Mouse (Mus musculus): ENCODE measurements around the gene Sdhc. TPM values are rescaled to one million over a fixed set of nuclear protein-coding genes. Genes with fewer than 3 reads are reported as not detected.

Sdhc gene
- polyA plus RNA-seq, 1 experiment = 4.9 TPM

GRCm38 (mm10) chr1:171189476-171190114 lies 39.2 kb upstream of the Sdhc start:
- peaks cover 66% of the 10 kb centered on the region for H3K27me3 ChIP-seq (ENCODE audit: control insufficient read depth)
- no peaks in the 10 kb centered on the region for H3K4me1 ChIP-seq (ENCODE audit: control insufficient read depth)
- no peaks in the 10 kb centered on the region for H3K36me3 ChIP-seq (ENCODE audit: control insufficient read depth)
- TF ChIP-seq TAL1 (IDR thresholded peaks at IDR 0.05; ENCODE audit: low read length) (no peak), GATA1 (IDR thresholded peaks at IDR 0.05; ENCODE audit: low read length) (no peak)
- H3K4me3 ChIP-seq (replicated peaks) = no peak overlapping the region
- H3K9me3 ChIP-seq (ENCODE audit: control insufficient read depth, low read length) = no peaks in the 10 kb centered on the region

DNA sequence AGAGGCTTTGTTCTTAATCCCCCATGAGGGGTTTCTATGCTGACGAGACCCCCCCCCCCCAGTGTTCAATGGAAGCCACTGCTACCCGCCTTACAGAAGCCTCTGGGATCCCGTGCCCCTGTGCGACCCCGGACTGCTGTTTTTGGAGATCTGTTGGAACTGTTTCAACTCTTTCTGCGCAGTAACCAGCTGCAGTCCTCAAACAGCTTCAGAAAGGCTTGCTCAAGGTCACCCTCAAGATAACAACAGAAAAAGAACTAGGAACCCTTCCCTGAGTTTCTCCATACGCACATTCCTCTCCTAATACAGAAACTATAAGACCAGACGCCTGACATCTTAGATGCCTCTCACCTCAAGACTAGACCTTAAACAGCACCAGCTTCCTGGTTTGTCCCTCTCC lies 38.6 kb upstream of the Sdhc start:
- H3K36me3 ChIP-seq (ENCODE audit: control insufficient read depth) = no peaks in the 10 kb centered on the region
- H3K27me3 ChIP-seq (ENCODE audit: control insufficient read depth) = peaks cover 60% of the 10 kb centered on the region

GRCm38 (mm10) chr1:171187851-171188700 lies 37.7 kb upstream of the Sdhc start:
- H3K27me3 ChIP-seq (ENCODE audit: control insufficient read depth) = peaks cover 51% of the 10 kb centered on the region
- H3K4me1 ChIP-seq (ENCODE audit: control insufficient read depth) = no peaks in the 10 kb centered on the region
- no peaks in the 10 kb centered on the region for H3K36me3 ChIP-seq (ENCODE audit: control insufficient read depth)
- H3K4me3 ChIP-seq (replicated peaks) = no peak overlapping the region
- TF ChIP-seq TAL1 (IDR thresholded peaks at IDR 0.05; ENCODE audit: low read length) (no peak), GATA1 (IDR thresholded peaks at IDR 0.05; ENCODE audit: low read length) (no peak)
- no peaks in the 10 kb centered on the region for H3K9me3 ChIP-seq (ENCODE audit: control insufficient read depth, low read length)

More for the DNA sequence above, 38.6 kb upstream of the Sdhc start:
- Histone ChIP-seq H3K4me3 (replicated peaks) (no peak overlapping the region), H3K4me1 (ENCODE audit: control insufficient read depth) (no peaks in the 10 kb centered on the region), H3K9me3 (ENCODE audit: control insufficient read depth, low read length) (no peaks in the 10 kb centered on the region)
- TF ChIP-seq TAL1 (IDR thresholded peaks at IDR 0.05; ENCODE audit: low read length) (no peak), GATA1 (IDR thresholded peaks at IDR 0.05; ENCODE audit: low read length) (no peak)

DNA sequence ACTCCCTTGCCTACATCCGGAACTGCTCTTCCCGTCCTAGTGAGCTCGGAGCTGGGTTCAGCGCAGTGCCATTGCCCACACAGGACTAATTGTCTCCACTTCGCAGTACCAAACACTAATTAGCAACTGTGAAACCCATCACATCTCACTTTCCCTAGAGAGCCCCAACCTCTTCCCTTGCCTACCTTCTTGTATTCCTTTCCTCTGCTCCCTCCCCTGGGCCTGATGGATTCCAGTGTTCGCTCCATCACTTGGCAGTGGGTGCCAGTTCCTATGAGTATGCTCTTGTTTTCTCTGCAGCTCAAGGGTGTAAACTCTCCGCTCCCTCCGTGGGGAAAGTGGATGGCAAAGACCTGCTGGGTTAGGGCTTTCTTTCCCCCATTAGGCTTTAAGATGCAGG lies 35.3 kb upstream of the Sdhc start:
- TF ChIP-seq TAL1 (IDR thresholded peaks at IDR 0.05; ENCODE audit: low read length) = no peak
- no peak for TF ChIP-seq GATA1 (IDR thresholded peaks at IDR 0.05; ENCODE audit: low read length)
- Histone ChIP-seq H3K9me3 (ENCODE audit: control insufficient read depth, low read length) (no peaks in the 10 kb centered on the region), H3K4me3 (replicated peaks) (no peak overlapping the region), H3K36me3 (ENCODE audit: control insufficient read depth) (no peaks in the 10 kb centered on the region), H3K27me3 (ENCODE audit: control insufficient read depth) (peaks cover 26% of the 10 kb centered on the region), H3K4me1 (ENCODE audit: control insufficient read depth) (no peaks in the 10 kb centered on the region)

DNA sequence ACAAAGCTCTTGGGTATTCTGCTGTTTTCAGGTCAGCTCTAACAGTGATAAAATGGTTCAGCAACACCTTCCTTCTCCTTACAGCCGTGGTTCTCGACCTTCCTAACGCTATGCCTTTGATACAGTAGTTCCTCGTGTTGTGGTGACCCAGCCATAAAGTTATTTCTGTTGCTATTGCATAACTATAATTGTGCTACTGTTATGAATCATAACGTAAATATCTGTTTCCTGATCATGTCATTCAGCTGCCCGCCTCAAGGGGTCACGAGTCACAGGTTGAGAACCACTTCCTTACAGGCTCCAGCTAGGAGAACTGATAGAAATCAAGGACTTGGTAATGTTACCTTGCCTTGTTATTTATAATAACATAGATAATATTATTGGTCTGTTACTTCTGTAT lies 33.9 kb upstream of the Sdhc start:
- H3K9me3 ChIP-seq (ENCODE audit: control insufficient read depth, low read length) = no peaks in the 10 kb centered on the region
- no peak overlapping the region for H3K4me3 ChIP-seq (replicated peaks)
- no peaks in the 10 kb centered on the region for H3K36me3 ChIP-seq (ENCODE audit: control insufficient read depth)
- H3K27me3 ChIP-seq (ENCODE audit: control insufficient read depth) = peaks cover 17% of the 10 kb centered on the region
- no peaks in the 10 kb centered on the region for H3K4me1 ChIP-seq (ENCODE audit: control insufficient read depth)
- no peak for TF ChIP-seq TAL1 (IDR thresholded peaks at IDR 0.05; ENCODE audit: low read length)
- no peak for TF ChIP-seq GATA1 (IDR thresholded peaks at IDR 0.05; ENCODE audit: low read length)

DNA sequence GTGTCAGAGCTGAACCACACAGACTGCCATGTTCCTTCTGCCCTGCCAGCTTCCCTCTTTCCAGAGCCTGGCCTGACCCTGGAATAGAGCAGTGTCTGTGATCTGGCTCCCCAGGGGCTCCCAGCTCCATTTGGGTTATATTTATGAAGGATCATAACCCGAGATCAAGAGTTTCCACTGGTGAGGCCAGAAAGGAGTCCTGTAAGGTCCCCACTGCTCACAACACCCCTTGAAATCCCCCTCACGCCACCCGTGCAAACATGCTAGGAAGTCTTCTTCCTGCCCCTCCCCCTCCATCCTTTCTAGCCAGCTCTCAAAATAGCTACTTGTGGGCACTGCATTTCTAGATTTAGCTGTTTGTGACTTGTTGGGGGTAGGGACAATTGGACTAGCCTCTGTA lies 33.2 kb upstream of the Sdhc start:
- TF ChIP-seq TAL1 (IDR thresholded peaks at IDR 0.05; ENCODE audit: low read length) (no peak), GATA1 (IDR thresholded peaks at IDR 0.05; ENCODE audit: low read length) (no peak)

DNA sequence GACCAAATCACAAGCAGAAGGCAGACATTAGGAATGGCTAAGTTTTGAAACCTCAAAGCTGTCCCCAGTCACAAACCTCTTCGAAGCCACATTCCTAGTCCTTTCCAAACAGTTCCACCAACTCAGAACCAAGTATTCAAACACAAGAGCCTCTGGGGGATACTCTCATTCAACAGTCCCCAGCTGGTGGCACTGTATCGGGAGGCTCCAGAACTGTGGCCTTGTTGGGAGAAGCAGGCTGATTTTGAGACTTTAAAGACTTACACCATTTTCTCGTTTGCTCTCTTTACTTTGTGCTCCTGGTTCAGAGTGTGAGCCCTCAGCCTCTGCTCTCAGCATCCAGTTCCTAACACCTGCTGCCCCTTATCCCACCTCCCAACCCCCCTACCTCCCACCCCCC lies 32.6 kb upstream of the Sdhc start:
- TF ChIP-seq GATA1 (IDR thresholded peaks at IDR 0.05; ENCODE audit: low read length) (no peak), TAL1 (IDR thresholded peaks at IDR 0.05; ENCODE audit: low read length) (no peak)
- H3K4me3 ChIP-seq (replicated peaks) = no peak overlapping the region
- peaks cover 10% of the 10 kb centered on the region for H3K27me3 ChIP-seq (ENCODE audit: control insufficient read depth)
- H3K9me3 ChIP-seq (ENCODE audit: control insufficient read depth, low read length) = no peaks in the 10 kb centered on the region
- H3K36me3 ChIP-seq (ENCODE audit: control insufficient read depth) = no peaks in the 10 kb centered on the region
- H3K4me1 ChIP-seq (ENCODE audit: control insufficient read depth) = no peaks in the 10 kb centered on the region

More for the DNA sequence above, 33.2 kb upstream of the Sdhc start:
- Histone ChIP-seq H3K9me3 (ENCODE audit: control insufficient read depth, low read length) (no peaks in the 10 kb centered on the region), H3K27me3 (ENCODE audit: control insufficient read depth) (peaks cover 13% of the 10 kb centered on the region), H3K4me3 (replicated peaks) (no peak overlapping the region), H3K36me3 (ENCODE audit: control insufficient read depth) (no peaks in the 10 kb centered on the region), H3K4me1 (ENCODE audit: control insufficient read depth) (no peaks in the 10 kb centered on the region)

DNA sequence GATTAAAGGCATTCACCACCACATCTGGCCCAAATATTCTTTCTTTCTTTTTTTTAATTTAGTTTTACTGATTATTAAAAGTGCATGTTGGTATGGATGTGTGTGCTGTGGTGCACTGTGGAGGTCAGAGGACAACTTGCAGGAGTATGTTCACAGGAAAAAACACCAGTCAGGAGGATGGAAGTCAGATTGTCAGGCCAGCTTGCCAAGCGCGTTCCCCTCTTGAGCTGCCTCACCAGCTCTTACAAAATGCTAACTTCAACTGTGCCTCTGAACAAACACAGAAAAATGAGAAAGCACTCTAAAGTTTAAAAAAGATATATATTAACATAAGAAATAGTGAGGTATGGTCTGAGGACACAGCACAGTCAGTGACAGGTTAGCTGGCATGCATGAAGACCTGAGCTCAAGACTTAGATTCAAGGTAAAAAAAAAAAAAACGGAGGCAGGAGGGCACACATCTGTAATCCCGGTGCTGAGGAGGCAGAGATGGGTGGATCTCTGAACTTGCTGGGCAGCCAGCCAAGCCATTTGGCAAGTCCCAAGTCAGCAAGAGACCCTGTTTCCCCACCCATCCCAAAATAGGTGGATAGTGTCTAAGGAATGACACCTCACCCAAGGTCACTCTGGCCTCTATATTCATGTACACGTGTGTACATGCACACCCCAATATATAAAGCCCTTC lies 29.2 kb upstream of the Sdhc start:
- peaks cover 2% of the 10 kb centered on the region; the same call in 1 of the 2 replicates for H3K27me3 ChIP-seq (ENCODE audit: control insufficient read depth)
- H3K9me3 ChIP-seq (ENCODE audit: control insufficient read depth, low read length) = no peaks in the 10 kb centered on the region
- no peaks in the 10 kb centered on the region for H3K36me3 ChIP-seq (ENCODE audit: control insufficient read depth)
- TF ChIP-seq GATA1 (IDR thresholded peaks at IDR 0.05; ENCODE audit: low read length) (no peak), TAL1 (IDR thresholded peaks at IDR 0.05; ENCODE audit: low read length) (no peak)
- H3K4me3 ChIP-seq (replicated peaks) = no peak overlapping the region
- no peaks in the 10 kb centered on the region for H3K4me1 ChIP-seq (ENCODE audit: control insufficient read depth)

DNA sequence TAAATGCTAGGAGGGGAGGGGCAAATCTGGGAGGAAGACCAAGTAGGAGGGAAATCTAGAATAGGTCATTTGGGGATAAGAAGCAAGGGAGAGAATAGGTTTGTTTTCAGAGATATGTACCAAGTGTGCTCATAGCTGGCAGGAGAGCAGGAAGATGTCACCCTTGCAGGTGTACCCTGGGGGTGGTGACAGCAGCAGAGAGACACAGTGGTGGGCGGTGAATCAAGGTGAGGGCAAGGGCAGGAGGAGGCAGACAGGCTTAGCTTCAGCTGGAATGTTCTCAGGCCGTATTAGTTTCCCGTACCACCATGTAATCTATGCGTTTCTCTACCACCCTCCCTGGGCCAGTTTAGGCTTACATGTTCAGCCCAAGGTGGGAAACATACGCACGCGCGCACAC lies 22.4 kb upstream of the Sdhc start:
- H3K9me3 ChIP-seq (ENCODE audit: control insufficient read depth, low read length) = no peaks in the 10 kb centered on the region
- H3K36me3 ChIP-seq (ENCODE audit: control insufficient read depth) = no peaks in the 10 kb centered on the region
- peaks cover 13% of the 10 kb centered on the region for H3K27me3 ChIP-seq (ENCODE audit: control insufficient read depth)
- H3K4me1 ChIP-seq (ENCODE audit: control insufficient read depth) = no peaks in the 10 kb centered on the region
- TF ChIP-seq GATA1 (IDR thresholded peaks at IDR 0.05; ENCODE audit: low read length) (no peak), TAL1 (IDR thresholded peaks at IDR 0.05; ENCODE audit: low read length) (no peak)
- H3K4me3 ChIP-seq (replicated peaks) = no peak overlapping the region
